Mouse (Mus musculus) neural tube, embryonic 14.5 days (tissue): ENCODE results near the gene A930017K11Rik. TPM values are rescaled to one million over a fixed set of nuclear protein-coding genes. Genes with fewer than 3 reads are reported as not detected.
A peak's percentile ranks its signal among the peaks of the same experiment; 100 is the strongest.

ENCODE experiments used
- ATAC-seq: fragments of 200-750 bp; cut with Nextera tagmentation; 2 replicates; pipeline ENCODE4 v1.8.0; 2017; ENCODE audit warnings: low read depth, mild to moderate bottlenecking, moderate TSS enrichment, moderate library complexity
- H3K27ac ChIP-seq: fragments of 300-500 bp; sonication (generic); 2 replicates; pipeline ENCODE4 v1.5.1; 2014; ENCODE audit warnings: low read depth, mild to moderate bottlenecking, control low read depth, low read length, moderate library complexity, mixed read lengths
- H3K27me3 ChIP-seq: fragments of 300-500 bp; sonication (generic); 2 replicates; pipeline ENCODE4 v1.6.1; 2014; ENCODE audit warnings: low read length; ENCODE audit not compliant: control insufficient read depth, insufficient read depth
- H3K36me3 ChIP-seq: fragments of 300-500 bp; sonication (generic); 2 replicates; pipeline ENCODE4 v1.6.1; 2014; ENCODE audit warnings: low read length, mixed read lengths; ENCODE audit not compliant: control insufficient read depth, insufficient read depth
- H3K4me1 ChIP-seq: fragments of 300-500 bp; sonication (generic); 2 replicates; pipeline ENCODE4 v1.6.1; 2014; ENCODE audit warnings: low read length; ENCODE audit not compliant: control insufficient read depth, insufficient read depth
- H3K4me2 ChIP-seq: fragments of 300-500 bp; sonication (generic); 2 replicates; pipeline ENCODE4 v1.6.1; 2014; ENCODE audit warnings: mild to moderate bottlenecking, low read depth, low read length, control low read depth
- H3K4me3 ChIP-seq: fragments of 300-500 bp; sonication (generic); 2 replicates; pipeline ENCODE4 v1.5.1; 2014; ENCODE audit warnings: low read depth, low read length, control low read depth, mixed read lengths
- H3K9ac ChIP-seq: fragments of 300-500 bp; sonication (generic); replicated peaks from 2 replicates; pipeline ENCODE4 v1.6.1; 2014; ENCODE audit warnings: low read depth, mild to moderate bottlenecking, control low read depth, low read length, mixed read lengths
- H3K9me3 ChIP-seq: fragments of 300-500 bp; sonication (generic); 2 replicates; pipeline ENCODE4 v1.6.1; 2016; ENCODE audit warnings: low read length; ENCODE audit not compliant: control insufficient read depth
- WGBS: fragments of 180-500 bp; shearing (Covaris S2); extraction: QIAGEN DNeasy Blood & Tissue Kit; methylation state at CpG from one replicate; pipeline ENCODE4 v1.1.7; 2014; 5-methylcytosine and 5-hydroxymethylcytosine counted together
- polyA plus RNA-seq: library from polyadenylated mRNA; unstranded; fragments of >200 nt; fragmentation: Nextera tagmentation; extraction: Ambion mirVana; gene quantifications from 2 replicates; pipeline ENCODE4 v1.2.1, GENCODE M21; 2014

The A930017K11Rik gene
- polyA plus RNA-seq, 1 experiment from 2014 or later = 0.08 TPM

- Histone ChIP-seq H3K4me1 (0 out of 2 replicates have a peak, but pooled peaks cover 3% of the 10 kb centered on the region), H3K9me3 (no peaks in the 10 kb centered on the region), H3K4me2 (peak overlapping the region; percentile 42), H3K9ac (no peak overlapping the region), H3K27me3 (peaks cover 33% of the 10 kb centered on the region), H3K27ac (no peak overlapping the region), H3K36me3 (no peaks in the 10 kb centered on the region), H3K4me3 (peak overlapping the region; percentile 20)
- no peak for ATAC-seq
- WGBS = 2% methylated on average over 33 of the region's 33 CpGs
These were observed 1.1 kb downstream of the A930017K11Rik start for GRCm38 (mm10) chr17:25951225-25951802.

- no peaks in the 10 kb centered on the region for H3K9me3 ChIP-seq
- H3K27me3 ChIP-seq = peaks cover 33% of the 10 kb centered on the region
- no peak overlapping the region for H3K4me2 ChIP-seq
- H3K9ac ChIP-seq = no peak overlapping the region
- H3K4me1 ChIP-seq = 0 out of 2 replicates have a peak, but pooled peaks cover 3% of the 10 kb centered on the region
- ATAC-seq = no peak
- H3K27ac ChIP-seq = no peak overlapping the region
- H3K36me3 ChIP-seq = no peaks in the 10 kb centered on the region
- WGBS = 8% methylated on average over 3 of the region's 3 CpGs
- no peak overlapping the region for H3K4me3 ChIP-seq
These were observed 1.7 kb downstream of the A930017K11Rik start for GRCm38 (mm10) chr17:25950706-25951105.

DNA sequence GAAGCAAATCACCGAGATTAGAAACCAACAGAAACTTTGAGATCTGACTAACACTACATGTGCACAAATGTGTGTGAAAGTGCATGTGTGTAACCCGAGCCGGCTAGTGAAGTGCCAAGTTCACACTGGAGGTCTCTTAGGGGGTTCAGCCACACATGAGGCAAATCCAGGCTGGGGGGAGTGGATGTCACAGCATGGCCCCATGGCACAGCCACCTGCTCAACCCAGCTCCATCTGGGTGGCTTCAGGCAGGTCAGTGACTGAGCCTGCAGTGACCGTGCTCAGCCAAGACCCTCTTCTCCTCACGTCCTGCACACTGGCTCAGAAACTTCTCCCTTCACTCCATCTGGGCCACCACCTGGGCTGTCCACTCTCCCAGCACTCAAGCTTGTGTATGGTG lies 2.4 kb downstream of the A930017K11Rik start:
- no peak for ATAC-seq
- peaks cover 33% of the 10 kb centered on the region for H3K27me3 ChIP-seq

DNA sequence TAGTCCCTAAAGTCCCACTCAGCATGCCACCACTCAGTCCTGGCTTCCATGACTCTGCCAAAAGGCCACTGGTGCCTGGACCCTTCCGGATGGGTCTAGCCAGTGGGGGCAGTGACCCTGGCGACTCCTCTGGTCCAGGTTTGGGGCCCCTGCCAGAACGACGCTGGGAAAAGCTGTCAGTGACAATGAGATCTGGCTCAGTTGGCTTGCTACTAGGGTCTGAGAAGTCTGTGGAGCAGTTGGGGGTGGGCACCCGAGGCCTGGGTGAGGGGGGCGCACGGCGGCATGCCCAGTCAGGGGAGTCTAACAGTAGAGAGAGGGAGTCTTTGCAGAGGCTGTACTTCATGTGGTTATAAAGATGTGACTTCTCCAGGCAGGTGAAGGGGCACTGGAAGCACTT lies 4.3 kb downstream of the A930017K11Rik start:
- 81% methylated on average over 8 of the region's 8 CpGs for WGBS
- no peak overlapping the region for H3K27ac ChIP-seq
- H3K36me3 ChIP-seq = no peaks in the 10 kb centered on the region
- peaks cover 30% of the 10 kb centered on the region for H3K27me3 ChIP-seq
- no peak overlapping the region for H3K4me3 ChIP-seq
- no peak overlapping the region for H3K9ac ChIP-seq
- no peak overlapping the region for H3K4me2 ChIP-seq
- no peaks in the 10 kb centered on the region for H3K9me3 ChIP-seq
- H3K4me1 ChIP-seq = 0 out of 2 replicates have a peak, but pooled peaks cover 3% of the 10 kb centered on the region
- ATAC-seq = no peak

More for the DNA sequence above, 2.4 kb downstream of the A930017K11Rik start:
- Histone ChIP-seq H3K9me3 (no peaks in the 10 kb centered on the region), H3K4me2 (no peak overlapping the region), H3K9ac (no peak overlapping the region), H3K4me1 (0 out of 2 replicates have a peak, but pooled peaks cover 3% of the 10 kb centered on the region), H3K4me3 (no peak overlapping the region), H3K36me3 (no peaks in the 10 kb centered on the region), H3K27ac (no peak overlapping the region)
- 83% methylated on average over 5 of the region's 5 CpGs for WGBS

DNA sequence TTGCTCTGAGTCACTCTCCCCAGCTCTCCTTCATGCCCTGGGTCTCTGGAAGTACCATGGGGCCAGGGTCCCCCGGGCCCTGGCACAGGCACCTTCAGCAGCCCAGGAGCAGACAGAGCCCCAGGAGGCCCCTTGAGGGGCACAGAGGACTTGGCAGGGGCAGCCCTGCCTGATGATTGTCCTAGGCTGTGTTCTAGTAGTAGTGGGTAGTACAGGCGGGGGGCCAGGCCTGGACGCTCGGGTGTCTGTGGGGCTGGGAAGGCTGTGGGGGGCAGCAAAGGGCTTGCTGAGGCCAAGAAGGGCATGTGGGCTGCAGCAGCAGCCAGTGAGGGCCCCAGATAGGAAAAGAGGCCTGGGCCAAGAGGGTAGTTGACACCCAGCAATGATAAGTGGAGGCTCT lies 4.8 kb downstream of the A930017K11Rik start:
- Histone ChIP-seq H3K9me3 (no peaks in the 10 kb centered on the region), H3K4me3 (no peak overlapping the region), H3K36me3 (no peaks in the 10 kb centered on the region), H3K9ac (no peak overlapping the region), H3K4me2 (no peak overlapping the region), H3K27me3 (peaks cover 26% of the 10 kb centered on the region), H3K4me1 (0 out of 2 replicates have a peak, but pooled peaks cover 3% of the 10 kb centered on the region), H3K27ac (no peak overlapping the region)
- ATAC-seq = no peak
- 82% methylated on average over 4 of the region's 4 CpGs for WGBS

- 0 out of 2 replicates have a peak, but pooled peaks cover under 1% of the 10 kb centered on the region for H3K4me1 ChIP-seq
- H3K27ac ChIP-seq = no peak overlapping the region
- no peak overlapping the region for H3K9ac ChIP-seq
- 79% methylated on average over 8 of the region's 8 CpGs for WGBS
- no peak overlapping the region for H3K4me3 ChIP-seq
- ATAC-seq = no peak
- peaks cover 19% of the 10 kb centered on the region for H3K27me3 ChIP-seq
- no peaks in the 10 kb centered on the region for H3K9me3 ChIP-seq
- H3K4me2 ChIP-seq = no peak overlapping the region
- no peaks in the 10 kb centered on the region for H3K36me3 ChIP-seq
These were observed 5.5 kb downstream of the A930017K11Rik start for GRCm38 (mm10) chr17:25946891-25947290.

- Histone ChIP-seq H3K36me3 (no peaks in the 10 kb centered on the region), H3K27ac (no peak overlapping the region), H3K27me3 (peaks cover 14% of the 10 kb centered on the region), H3K4me3 (no peak overlapping the region), H3K9me3 (no peaks in the 10 kb centered on the region), H3K4me1 (no peaks in the 10 kb centered on the region), H3K9ac (no peak overlapping the region), H3K4me2 (no peak overlapping the region)
- no peak for ATAC-seq
- 80% methylated on average over 7 of the region's 7 CpGs for WGBS
These were observed 6.0 kb downstream of the A930017K11Rik start for GRCm38 (mm10) chr17:25946349-25946748.

DNA sequence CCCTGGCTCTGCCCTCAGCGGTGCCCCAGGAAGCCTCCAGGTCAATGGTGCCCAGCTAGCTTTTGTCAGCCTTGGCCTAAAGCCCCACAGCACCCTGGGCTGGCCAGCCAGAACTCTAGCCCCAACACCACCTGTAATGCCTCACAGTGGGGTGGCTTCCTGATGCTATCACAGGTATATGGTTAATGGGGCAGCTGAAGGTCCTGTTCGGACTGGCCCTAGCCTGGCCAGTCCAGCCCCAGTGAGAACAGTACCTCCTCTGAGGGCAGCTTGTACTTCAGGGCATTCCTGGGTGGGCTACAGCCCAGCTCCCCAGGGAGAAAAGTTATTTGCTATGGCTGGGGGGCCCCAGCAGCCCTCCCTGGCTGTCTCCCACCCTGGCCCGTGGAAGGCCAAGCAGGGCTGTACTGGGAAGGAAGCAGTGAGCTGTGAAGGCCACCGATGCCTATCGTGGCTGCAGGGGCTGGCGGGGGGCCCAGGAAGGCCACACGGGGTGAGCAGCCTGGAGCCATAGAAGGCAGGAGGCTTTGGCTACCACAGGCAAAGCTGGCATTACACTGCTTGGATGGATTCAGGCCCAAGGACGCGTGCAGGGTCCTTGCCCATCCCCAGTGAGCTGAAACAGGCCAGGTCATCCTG lies 6.7 kb downstream of the A930017K11Rik start:
- H3K9ac ChIP-seq = no peak overlapping the region
- no peak overlapping the region for H3K4me3 ChIP-seq
- H3K27ac ChIP-seq = no peak overlapping the region
- H3K9me3 ChIP-seq = no peaks in the 10 kb centered on the region
- ATAC-seq = no peak
- H3K27me3 ChIP-seq = peaks cover 9% of the 10 kb centered on the region
- H3K36me3 ChIP-seq = no peaks in the 10 kb centered on the region
- WGBS = 55% methylated on average over 9 of the region's 9 CpGs
- no peak overlapping the region for H3K4me2 ChIP-seq
- H3K4me1 ChIP-seq = peaks cover 6% of the 10 kb centered on the region; the same call in 1 of the 2 replicates

- peaks cover 10% of the 10 kb centered on the region; the same call in 1 of the 2 replicates for H3K4me1 ChIP-seq
- no peak within 1 kb of the TSS for H3K9ac ChIP-seq
- H3K27ac ChIP-seq = no peak within 1 kb of the TSS
- no peak for ATAC-seq
- H3K36me3 ChIP-seq = no peaks in the 10 kb centered on the region
- WGBS = 55% methylated on average over 6 of the region's 6 CpGs
- H3K4me3 ChIP-seq = no peak within 1 kb of the TSS
- H3K27me3 ChIP-seq = no peaks in the 10 kb centered on the region
- no peaks in the 10 kb centered on the region for H3K9me3 ChIP-seq
- H3K4me2 ChIP-seq = no peak within 1 kb of the TSS
These were observed 7.8 kb downstream of the A930017K11Rik start, which contains the start of the genes Pigq and Nhlrc4 for GRCm38 (mm10) chr17:25944366-25945163. Gene Pigq (minus strand): TSS chr17:25944936. Gene Nhlrc4 (minus strand): TSS chr17:25944961.
